Mouse (Mus musculus): Measurements from ENCODE around the gene Trex1. TPM values are rescaled to one million over a fixed set of nuclear protein-coding genes. Genes with fewer than 3 reads are reported as not detected.

Trex1 gene
- total and polyA plus RNA-seq, 2 experiments from 2014 or later: 20.3 to 25.3 TPM

DNA sequence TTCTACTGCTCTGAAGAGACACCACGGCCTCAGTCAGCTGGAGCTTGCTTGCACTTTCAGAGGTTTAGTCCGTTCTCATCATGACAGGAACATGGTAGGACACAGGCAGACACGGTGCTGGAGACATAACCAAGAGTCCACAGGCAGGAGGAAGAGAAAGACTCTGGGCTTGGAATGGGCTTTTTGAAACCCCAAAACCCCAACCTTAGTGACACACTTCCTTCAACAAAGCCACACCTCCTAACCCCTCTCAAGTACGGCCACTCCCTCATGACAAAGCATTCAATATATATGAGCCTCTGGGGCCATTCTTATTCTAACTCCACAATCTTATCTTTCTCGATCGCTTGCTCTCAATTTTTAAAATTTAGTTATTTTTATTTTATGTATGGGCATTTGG lies 27.1 kb downstream of the Trex1 start:
- Histone ChIP-seq H3K27me3 (ENCODE audit: insufficient read depth, low read length) (no peaks in the 10 kb centered on the region), H3K4me1 (ENCODE audit: insufficient read depth) (no peaks in the 10 kb centered on the region), H3K4me3 (ENCODE audit: low read depth, low read length) (no peak overlapping the region), H3K36me3 (ENCODE audit: insufficient read depth) (peaks cover 17% of the 10 kb centered on the region; the same call in 1 of the 2 replicates), H3K9me3 (ENCODE audit: low read length) (no peaks in the 10 kb centered on the region), H3K9ac (no peak overlapping the region), H3K27ac (ENCODE audit: low read depth, low read length) (no peak overlapping the region), H3K4me2 (ENCODE audit: low read depth) (no peak overlapping the region)
- no peak for ATAC-seq
- no peak for TF ChIP-seq CTCF (IDR thresholded peaks at IDR 0.05; ENCODE audit: low read depth)
- no peak for DNase-seq
- WGBS: 84% methylated on average over 6 of the region's 6 CpGs

GRCm38 (mm10) chr9:109031686-109032085 lies 27.8 kb downstream of the Trex1 start:
- no peak for ATAC-seq
- no peak for TF ChIP-seq CTCF (IDR thresholded peaks at IDR 0.05; ENCODE audit: low read depth)
- H3K27me3 ChIP-seq (ENCODE audit: insufficient read depth, low read length): no peaks in the 10 kb centered on the region

DNA sequence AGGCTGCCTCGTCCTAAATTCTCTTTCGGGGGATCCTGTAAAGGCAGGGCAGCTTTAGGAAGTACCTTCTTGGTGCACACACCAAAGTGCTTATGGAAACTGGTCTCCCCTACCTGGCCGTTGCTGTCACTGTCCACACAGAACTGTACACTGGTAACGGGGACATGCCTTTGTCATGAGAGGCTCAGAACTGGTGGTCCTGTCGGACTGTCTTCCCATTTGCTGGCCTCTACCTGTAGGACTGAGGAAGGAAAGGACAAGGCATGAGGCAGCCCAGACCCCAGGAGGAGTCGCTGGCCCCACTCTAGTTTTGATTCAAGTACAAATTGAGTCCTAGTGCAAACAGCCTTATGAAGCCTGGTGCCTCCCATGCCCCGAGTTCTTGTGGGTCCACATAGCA lies 28.5 kb downstream of the Trex1 start:
- WGBS: 94% methylated on average over 7 of the region's 7 CpGs
- no peak for ATAC-seq
- DNase-seq: no peak
- Histone ChIP-seq H3K27ac (ENCODE audit: low read depth, low read length) (no peak overlapping the region), H3K4me2 (ENCODE audit: low read depth) (no peak overlapping the region), H3K36me3 (ENCODE audit: insufficient read depth) (peaks cover 26% of the 10 kb centered on the region), H3K4me1 (ENCODE audit: insufficient read depth) (no peaks in the 10 kb centered on the region), H3K27me3 (ENCODE audit: insufficient read depth, low read length) (no peaks in the 10 kb centered on the region), H3K9ac (no peak overlapping the region), H3K9me3 (ENCODE audit: low read length) (no peaks in the 10 kb centered on the region), H3K4me3 (ENCODE audit: low read depth, low read length) (no peak overlapping the region)
- TF ChIP-seq CTCF (IDR thresholded peaks at IDR 0.05; ENCODE audit: low read depth): no peak

More at GRCm38 (mm10) chr9:109031686-109032085, 27.8 kb downstream of the Trex1 start:
- DNase-seq: no peak
- H3K9ac ChIP-seq: no peak overlapping the region
- H3K4me2 ChIP-seq (ENCODE audit: low read depth): no peak overlapping the region
- H3K9me3 ChIP-seq (ENCODE audit: low read length): no peaks in the 10 kb centered on the region
- 88% methylated on average over 8 of the region's 8 CpGs for WGBS
- no peak overlapping the region for H3K27ac ChIP-seq (ENCODE audit: low read depth, low read length)
- H3K36me3 ChIP-seq (ENCODE audit: insufficient read depth): peaks cover 21% of the 10 kb centered on the region
- no peak overlapping the region for H3K4me3 ChIP-seq (ENCODE audit: low read depth, low read length)
- no peaks in the 10 kb centered on the region for H3K4me1 ChIP-seq (ENCODE audit: insufficient read depth)

GRCm38 (mm10) chr9:109030312-109030711 lies 29.2 kb downstream of the Trex1 start:
- ATAC-seq (no peak), DNase-seq (no peak)
- Histone ChIP-seq H3K4me2 (ENCODE audit: low read depth) (no peak overlapping the region), H3K9ac (no peak overlapping the region), H3K36me3 (ENCODE audit: insufficient read depth) (peaks cover 26% of the 10 kb centered on the region), H3K27me3 (ENCODE audit: insufficient read depth, low read length) (no peaks in the 10 kb centered on the region), H3K4me1 (ENCODE audit: insufficient read depth) (no peaks in the 10 kb centered on the region), H3K27ac (ENCODE audit: low read depth, low read length) (no peak overlapping the region), H3K4me3 (ENCODE audit: low read depth, low read length) (no peak overlapping the region), H3K9me3 (ENCODE audit: low read length) (no peaks in the 10 kb centered on the region)
- no peak for TF ChIP-seq CTCF (IDR thresholded peaks at IDR 0.05; ENCODE audit: low read depth)
- 77% methylated on average over 3 of the region's 3 CpGs for WGBS

- 89% methylated on average over 5 of the region's 5 CpGs for WGBS
- Histone ChIP-seq H3K27ac (ENCODE audit: low read depth, low read length) (no peak overlapping the region), H3K9ac (no peak overlapping the region), H3K4me1 (ENCODE audit: insufficient read depth) (no peaks in the 10 kb centered on the region), H3K4me3 (ENCODE audit: low read depth, low read length) (no peak overlapping the region), H3K4me2 (ENCODE audit: low read depth) (no peak overlapping the region), H3K9me3 (ENCODE audit: low read length) (no peaks in the 10 kb centered on the region), H3K36me3 (ENCODE audit: insufficient read depth) (peaks cover 36% of the 10 kb centered on the region), H3K27me3 (ENCODE audit: insufficient read depth, low read length) (no peaks in the 10 kb centered on the region)
- ATAC-seq (no peak), DNase-seq (no peak)
- no peak for TF ChIP-seq CTCF (IDR thresholded peaks at IDR 0.05; ENCODE audit: low read depth)
Observed at GRCm38 (mm10) chr9:109028919-109029318, 30.6 kb downstream of the Trex1 start.

GRCm38 (mm10) chr9:109028421-109028820 lies 31.1 kb downstream of the Trex1 start:
- no peaks in the 10 kb centered on the region for H3K27me3 ChIP-seq (ENCODE audit: insufficient read depth, low read length)
- H3K9ac ChIP-seq: no peak overlapping the region
- DNase-seq (no peak), ATAC-seq (no peak)
- H3K9me3 ChIP-seq (ENCODE audit: low read length): no peaks in the 10 kb centered on the region
- no peak overlapping the region for H3K4me3 ChIP-seq (ENCODE audit: low read depth, low read length)
- WGBS: 85% methylated on average over 3 of the region's 3 CpGs
- no peak overlapping the region for H3K27ac ChIP-seq (ENCODE audit: low read depth, low read length)
- peaks cover 36% of the 10 kb centered on the region for H3K36me3 ChIP-seq (ENCODE audit: insufficient read depth)
- no peak for TF ChIP-seq CTCF (IDR thresholded peaks at IDR 0.05; ENCODE audit: low read depth)
- no peaks in the 10 kb centered on the region for H3K4me1 ChIP-seq (ENCODE audit: insufficient read depth)
- H3K4me2 ChIP-seq (ENCODE audit: low read depth): no peak overlapping the region

GRCm38 (mm10) chr9:109027521-109027920 lies 32.0 kb downstream of the Trex1 start:
- H3K9ac ChIP-seq: no peak overlapping the region
- WGBS: 86% methylated on average over 8 of the region's 8 CpGs
- H3K36me3 ChIP-seq (ENCODE audit: insufficient read depth): peaks cover 40% of the 10 kb centered on the region
- ATAC-seq (no peak), DNase-seq (no peak)
- H3K4me1 ChIP-seq (ENCODE audit: insufficient read depth): no peaks in the 10 kb centered on the region
- no peaks in the 10 kb centered on the region for H3K27me3 ChIP-seq (ENCODE audit: insufficient read depth, low read length)
- no peak overlapping the region for H3K4me2 ChIP-seq (ENCODE audit: low read depth)
- no peak overlapping the region for H3K27ac ChIP-seq (ENCODE audit: low read depth, low read length)
- H3K4me3 ChIP-seq (ENCODE audit: low read depth, low read length): no peak overlapping the region
- no peak for TF ChIP-seq CTCF (IDR thresholded peaks at IDR 0.05; ENCODE audit: low read depth)
- no peaks in the 10 kb centered on the region for H3K9me3 ChIP-seq (ENCODE audit: low read length)
